Mouse (Mus musculus) kidney, postnatal 0 days (tissue): ENCODE data around the gene Abca17. TPM values are rescaled to one million over a fixed set of nuclear protein-coding genes. Genes with fewer than 3 reads are reported as not detected.

Experiments used
- ATAC-seq: fragments of 200-750 bp; cut with Nextera tagmentation; replicated peaks from 2 replicates; pipeline ENCODE4 v1.8.0; 2017; ENCODE audit warnings: low read depth, moderate number of reproducible peaks, moderate TSS enrichment, moderate library complexity; ENCODE audit not compliant: low FRiP score
- DNase-seq: peaks from one replicate; pipeline ENCODE4 v3.0.0-alpha.2; 2016; ENCODE audit warnings: low spot score
- H3K27ac ChIP-seq: fragments of 300-500 bp; sonication (generic); 2 replicates; pipeline ENCODE4 v1.5.1; 2014; ENCODE audit warnings: mild to moderate bottlenecking
- H3K27me3 ChIP-seq: fragments of 300-500 bp; sonication (generic); 2 replicates; pipeline ENCODE4 v1.6.1; 2014; ENCODE audit warnings: low read length, mixed read lengths; ENCODE audit not compliant: insufficient read depth
- H3K36me3 ChIP-seq: fragments of 300-500 bp; sonication (generic); 2 replicates; pipeline ENCODE4 v1.6.1; 2014; ENCODE audit warnings: low read length, mixed read lengths; ENCODE audit not compliant: insufficient read depth
- H3K4me1 ChIP-seq: fragments of 300-500 bp; sonication (generic); replicated peaks from 2 replicates; pipeline ENCODE4 v1.6.1; 2014; ENCODE audit warnings: antibody characterized with exemption, low read length, mixed read lengths; ENCODE audit not compliant: insufficient read depth
- H3K4me2 ChIP-seq: fragments of 300-500 bp; sonication (generic); 2 replicates; pipeline ENCODE4 v1.6.1; 2014; ENCODE audit warnings: mild to moderate bottlenecking, low read length, moderate library complexity, mixed read lengths
- H3K4me3 ChIP-seq: fragments of 300-500 bp; sonication (generic); replicated peaks from 2 replicates; pipeline ENCODE4 v1.5.1; 2014; ENCODE audit warnings: low read depth, low read length
- H3K9ac ChIP-seq: fragments of 300-500 bp; sonication (generic); 2 replicates; pipeline ENCODE4 v1.6.1; 2014; ENCODE audit warnings: low read depth, low read length
- H3K9me3 ChIP-seq: fragments of 300-500 bp; sonication (generic); replicated peaks from 2 replicates; pipeline ENCODE4 v1.6.1; 2016; ENCODE audit warnings: low read length, inconsistent platforms, mixed read lengths
- CTCF ChIP-seq: IDR thresholded peaks from 2 replicates; pipeline ENCODE4 v1.5.1; 2016; ENCODE audit warnings: antibody characterized with exemption, low read depth, mild to moderate bottlenecking, moderate library complexity
- WGBS: fragments of 180-500 bp; shearing (Covaris S2); extraction: QIAGEN DNeasy Blood & Tissue Kit; methylation state at CpG from one replicate; pipeline ENCODE4 v1.1.7; 2014; 5-methylcytosine and 5-hydroxymethylcytosine counted together
- polyA plus RNA-seq: library from polyadenylated mRNA; unstranded; fragments of >200 nt; fragmentation: Nextera tagmentation; extraction: Ambion mirVana; gene quantifications from 2 replicates; pipeline ENCODE4 v1.2.1, GENCODE M21; 2015

The Abca17 gene
- not detected in 2 replicates for polyA plus RNA-seq

GRCm38 (mm10) chr17:24350926-24351759 lies at the start of gene Abca17:
Gene Abca17 (minus strand): TSS chr17:24351068.
- DNase-seq (no peak), ATAC-seq (0 out of 2 replicates have a peak, but pooled peaks have one; percentile 12)
- peak within 1 kb of the TSS; percentile 78 for H3K9ac ChIP-seq
- TF ChIP-seq CTCF = no peak
- H3K9me3 ChIP-seq = no peaks in the 10 kb centered on the region
- H3K36me3 ChIP-seq = no peaks in the 10 kb centered on the region
- peaks cover 7% of the 10 kb centered on the region for H3K4me1 ChIP-seq
- WGBS = 4% methylated on average over 42 of the region's 42 CpGs
- 0 out of 2 replicates have a peak, but pooled peaks cover 4% of the 10 kb centered on the region for H3K27me3 ChIP-seq
- H3K4me3 ChIP-seq = peak within 1 kb of the TSS; percentile 53
- H3K4me2 ChIP-seq = peak within 1 kb of the TSS; percentile 92
- peak within 1 kb of the TSS; percentile 60 for H3K27ac ChIP-seq

- TF ChIP-seq CTCF = no peak
- no peaks in the 10 kb centered on the region for H3K4me1 ChIP-seq
- peaks cover 16% of the 10 kb centered on the region; the same call in 1 of the 2 replicates for H3K36me3 ChIP-seq
- WGBS = 70% methylated on average over 7 of the region's 7 CpGs
- no peak overlapping the region for H3K9ac ChIP-seq
- no peaks in the 10 kb centered on the region for H3K9me3 ChIP-seq
- no peak overlapping the region for H3K4me2 ChIP-seq
- ATAC-seq (no peak), DNase-seq (no peak)
- H3K27me3 ChIP-seq = no peaks in the 10 kb centered on the region
- no peak overlapping the region for H3K4me3 ChIP-seq
- H3K27ac ChIP-seq = no peak overlapping the region
Observed at GRCm38 (mm10) chr17:24394456-24394855, 43.6 kb upstream of the Abca17 start.

- Histone ChIP-seq H3K9ac (no peak overlapping the region), H3K36me3 (peaks cover 14% of the 10 kb centered on the region; the same call in 1 of the 2 replicates), H3K27ac (no peak overlapping the region), H3K4me2 (no peak overlapping the region), H3K9me3 (no peaks in the 10 kb centered on the region), H3K27me3 (no peaks in the 10 kb centered on the region), H3K4me1 (no peaks in the 10 kb centered on the region), H3K4me3 (no peak overlapping the region)
- ATAC-seq = no peak
- DNase-seq = no peak
- no peak for TF ChIP-seq CTCF
- 28% methylated on average over 4 of the region's 4 CpGs for WGBS
Observed at GRCm38 (mm10) chr17:24393527-24393926, 42.7 kb upstream of the Abca17 start.

- H3K27ac ChIP-seq = no peak overlapping the region
- no peak overlapping the region for H3K4me3 ChIP-seq
- H3K9me3 ChIP-seq = no peaks in the 10 kb centered on the region
- ATAC-seq (no peak), DNase-seq (peak; percentile 21)
- TF ChIP-seq CTCF = peak; percentile 61
- H3K36me3 ChIP-seq = 0 out of 2 replicates have a peak, but pooled peaks cover 5% of the 10 kb centered on the region
- H3K4me1 ChIP-seq = no peaks in the 10 kb centered on the region
- no peak overlapping the region for H3K4me2 ChIP-seq
- no peaks in the 10 kb centered on the region for H3K27me3 ChIP-seq
- no peak overlapping the region for H3K9ac ChIP-seq
- 69% methylated on average over 8 of the region's 8 CpGs for WGBS
Observed at GRCm38 (mm10) chr17:24391149-24391548, 40.3 kb upstream of the Abca17 start.

- H3K36me3 ChIP-seq = 0 out of 2 replicates have a peak, but pooled peaks cover 4% of the 10 kb centered on the region
- no peak overlapping the region for H3K4me3 ChIP-seq
- 0% methylated on average over 2 of the region's 2 CpGs for WGBS
- no peaks in the 10 kb centered on the region for H3K4me1 ChIP-seq
- TF ChIP-seq CTCF = peak; percentile 77
- DNase-seq (peak; percentile 78), ATAC-seq (0 out of 2 replicates have a peak, but pooled peaks have one; percentile 34)
- H3K9ac ChIP-seq = no peak overlapping the region
- no peaks in the 10 kb centered on the region for H3K27me3 ChIP-seq
- no peak overlapping the region for H3K4me2 ChIP-seq
- no peak overlapping the region for H3K27ac ChIP-seq
- no peaks in the 10 kb centered on the region for H3K9me3 ChIP-seq
Observed at GRCm38 (mm10) chr17:24389865-24390264, 39.0 kb upstream of the Abca17 start.

- no peak for TF ChIP-seq CTCF
- H3K4me1 ChIP-seq = no peaks in the 10 kb centered on the region
- peaks cover 4% of the 10 kb centered on the region; the same call in 1 of the 2 replicates for H3K36me3 ChIP-seq
- H3K9me3 ChIP-seq = no peaks in the 10 kb centered on the region
- no peak overlapping the region for H3K27ac ChIP-seq
- 73% methylated on average over 5 of the region's 5 CpGs for WGBS
- DNase-seq = no peak
- H3K27me3 ChIP-seq = no peaks in the 10 kb centered on the region
- no peak overlapping the region for H3K4me2 ChIP-seq
- no peak overlapping the region for H3K4me3 ChIP-seq
- no peak overlapping the region for H3K9ac ChIP-seq
- no peak for ATAC-seq
Observed at GRCm38 (mm10) chr17:24388711-24389110, 37.8 kb upstream of the Abca17 start.
